Mouse (Mus musculus): Measurements from ENCODE around the gene Gm2000. TPM values are rescaled to one million over a fixed set of nuclear protein-coding genes. Genes with fewer than 3 reads are reported as not detected.
"Not testable (repeated sequence)": the region's sequence is repeated elsewhere in the genome, so short reads cannot be mapped to it uniquely, and the experiment has no call there.

Gene Gm2000
- total RNA-seq (2015) (878 and 965 TPM in 2 replicates), total RNA-seq (2017) (1,434 and 1,885 TPM in 2 replicates)

GRCm38 (mm10) chr1:156365740-156366139, at the start of gene Gm2000:
TSS of gene Gm2000 (plus strand) at chr1:156366040.
- no peak for ATAC-seq (ENCODE audit: poor library complexity, severe bottlenecking)

- ATAC-seq (ENCODE audit: poor library complexity, severe bottlenecking) = no peak
Measured at GRCm38 (mm10) chr1:156323126-156323525, 42.7 kb upstream of the Gm2000 start.

- ATAC-seq (ENCODE audit: poor library complexity, severe bottlenecking) = no peak
Measured at GRCm38 (mm10) chr1:156340847-156341246, 25.0 kb upstream of the Gm2000 start.

- ATAC-seq (ENCODE audit: poor library complexity, severe bottlenecking) = no peak
Measured at GRCm38 (mm10) chr1:156344433-156344832, 21.4 kb upstream of the Gm2000 start.

GRCm38 (mm10) chr1:156345633-156346032, 20.2 kb upstream of the Gm2000 start:
- ATAC-seq (ENCODE audit: poor library complexity, severe bottlenecking) = no peak

- ATAC-seq (ENCODE audit: poor library complexity, severe bottlenecking) = no peak
Measured at GRCm38 (mm10) chr1:156349031-156349430, 16.8 kb upstream of the Gm2000 start.

GRCm38 (mm10) chr1:156350441-156350840, 15.4 kb upstream of the Gm2000 start:
- ATAC-seq (ENCODE audit: poor library complexity, severe bottlenecking) = no peak

GRCm38 (mm10) chr1:156352466-156352865, 13.4 kb upstream of the Gm2000 start:
- ATAC-seq (ENCODE audit: poor library complexity, severe bottlenecking) = no peak

- ATAC-seq (ENCODE audit: poor library complexity, severe bottlenecking) = no peak
Measured at GRCm38 (mm10) chr1:156381217-156381616, 15.4 kb downstream of the Gm2000 start.

- ATAC-seq (ENCODE audit: poor library complexity, severe bottlenecking) = no peak
Measured at GRCm38 (mm10) chr1:156386232-156386631, 20.4 kb downstream of the Gm2000 start.

- ATAC-seq (ENCODE audit: poor library complexity, severe bottlenecking) = no peak
Measured at GRCm38 (mm10) chr1:156386880-156387279, 21.0 kb downstream of the Gm2000 start.

- ATAC-seq (ENCODE audit: poor library complexity, severe bottlenecking) = no peak
Measured at GRCm38 (mm10) chr1:156393148-156393547, 27.3 kb downstream of the Gm2000 start.

GRCm38 (mm10) chr1:156400159-156400558, 34.3 kb downstream of the Gm2000 start:
- ATAC-seq (ENCODE audit: poor library complexity, severe bottlenecking) = not testable (repeated sequence)

GRCm38 (mm10) chr1:156402491-156402890, 36.7 kb downstream of the Gm2000 start:
- ATAC-seq (ENCODE audit: poor library complexity, severe bottlenecking) = no peak

- no peak for ATAC-seq (ENCODE audit: poor library complexity, severe bottlenecking)
Measured at GRCm38 (mm10) chr1:156403251-156403650, 37.4 kb downstream of the Gm2000 start.

- ATAC-seq (ENCODE audit: poor library complexity, severe bottlenecking) = peak; percentile 64
Measured at GRCm38 (mm10) chr1:156408004-156408403, 42.2 kb downstream of the Gm2000 start.

GRCm38 (mm10) chr1:156408521-156408920, 42.7 kb downstream of the Gm2000 start:
- no peak for ATAC-seq (ENCODE audit: poor library complexity, severe bottlenecking)

Other genes with a start within 250 kb of the Gm2000 start
- not detected in 2 replicates for gene Fam163a, start 161.0 kb upstream of the Gm2000 start, total RNA-seq (2015)
- not detected in 2 replicates for gene Fam163a, start 161.0 kb upstream of the Gm2000 start, total RNA-seq (2017)
- gene Tdrd5, start 62.4 kb upstream of the Gm2000 start, total RNA-seq (2015) = 0.18 TPM in 1 of 2 replicates, not detected in the other
- gene Tdrd5, start 62.4 kb upstream of the Gm2000 start, total RNA-seq (2017) = not detected in 2 replicates
- not detected in 2 replicates for gene Nphs2, start 55.3 kb upstream of the Gm2000 start, total RNA-seq (2015)
- not detected in 2 replicates for gene Nphs2, start 55.3 kb upstream of the Gm2000 start, total RNA-seq (2017)
- 2.2 TPM in 1 of 2 replicates, not detected in the other for gene Axdnd1, start 55.1 kb downstream of the Gm2000 start, total RNA-seq (2015)
- gene Axdnd1, start 55.1 kb downstream of the Gm2000 start, total RNA-seq (2017) = 0.92 and 1.8 TPM in 2 replicates
- 223 and 228 TPM in 2 replicates for gene Soat1, start 108.3 kb downstream of the Gm2000 start, total RNA-seq (2015)
- 341 and 376 TPM in 2 replicates for gene Soat1, start 108.3 kb downstream of the Gm2000 start, total RNA-seq (2017)
- 3.8 and 7.0 TPM in 2 replicates for gene Gm10031, start 158.0 kb downstream of the Gm2000 start, total RNA-seq (2015)
- gene Gm10031, start 158.0 kb downstream of the Gm2000 start, total RNA-seq (2017) = 12.0 and 19.4 TPM in 2 replicates
- gene Abl2, start 192.7 kb downstream of the Gm2000 start, total RNA-seq (2015) = 3.5 and 4.2 TPM in 2 replicates
- 8.0 and 8.1 TPM in 2 replicates for gene Abl2, start 192.7 kb downstream of the Gm2000 start, total RNA-seq (2017)